Mouse (Mus musculus) MEL (cell line): ENCODE data around the gene Nxnl1. TPM values are rescaled to one million over a fixed set of nuclear protein-coding genes. Genes with fewer than 3 reads are reported as not detected.
A peak's percentile ranks its signal among the peaks of the same experiment; 100 is the strongest.

Experiments
- DNase-seq: peaks from one replicate; pipeline ENCODE4 v3.0.0; 2011; ENCODE audit warnings: low read depth, low spot score
- H3K27ac ChIP-seq: 2 replicates; pipeline ENCODE4 v1.5.1; 2012; ENCODE audit warnings: low read depth, mild to moderate bottlenecking, control low read depth, low read length, moderate library complexity; ENCODE audit not compliant: control insufficient read depth
- H3K27me3 ChIP-seq, 2 experiments: fragments of 150-350 bp in 1 of 2; sonication (generic) in 1 of 2; 2 replicates each; pipeline ENCODE4 v1.6.1; 2012; ENCODE audit warnings: low read length in 2 of 2, mild to moderate bottlenecking in 2 of 2, improper control_type of control experiment in 1 of 2, moderate library complexity in 1 of 2; ENCODE audit not compliant: insufficient read depth in 2 of 2, control insufficient read depth in 1 of 2
- H3K36me3 ChIP-seq, 2 experiments: 2 replicates each; pipeline ENCODE4 v1.6.1; 2012 to 2014; ENCODE audit warnings: low read length in 2 of 2, improper control_type of control experiment in 1 of 2, inconsistent platforms in 1 of 2, mild to moderate bottlenecking in 1 of 2; ENCODE audit not compliant: insufficient read depth in 2 of 2, control insufficient read depth in 1 of 2
- H3K4me1 ChIP-seq, 2 experiments: fragments of 150-350 bp in 1 of 2; sonication (generic) in 1 of 2; 2 replicates each; pipeline ENCODE4 v1.6.1; 2012; ENCODE audit warnings: low read length in 2 of 2, improper control_type of control experiment in 1 of 2, mild to moderate bottlenecking in 1 of 2; ENCODE audit not compliant: insufficient read depth in 2 of 2, control insufficient read depth in 1 of 2
- H3K4me3 ChIP-seq, 2 experiments: fragments of 150-350 bp in 1 of 2; sonication (generic) in 1 of 2; 2 replicates each; pipeline ENCODE4 v1.5.1; 2012; ENCODE audit warnings: low read depth in 2 of 2, low read length in 2 of 2, mild to moderate bottlenecking in 2 of 2, moderate library complexity in 2 of 2, control low read depth in 1 of 2, improper control_type of control experiment in 1 of 2; ENCODE audit not compliant: control insufficient read depth in 1 of 2, insufficient read depth in 1 of 2
- H3K79me2 ChIP-seq: 2 replicates; pipeline ENCODE4 v1.6.1; 2012; ENCODE audit warnings: mild to moderate bottlenecking, low read length, moderate library complexity; ENCODE audit not compliant: control insufficient read depth, poor library complexity, insufficient read depth
- H3K9ac ChIP-seq: 2 replicates; pipeline ENCODE4 v1.6.1; 2012; ENCODE audit warnings: low read depth, mild to moderate bottlenecking, control low read depth, low read length, moderate library complexity; ENCODE audit not compliant: control insufficient read depth, poor library complexity, severe bottlenecking
- H3K9me3 ChIP-seq: fragments of 150-350 bp; sonication (generic); replicated peaks from 2 replicates; pipeline ENCODE4 v1.6.1; 2012; ENCODE audit warnings: mild to moderate bottlenecking, low read length, improper control_type of control experiment, moderate library complexity; ENCODE audit not compliant: insufficient read depth
- CHD1 ChIP-seq: IDR thresholded peaks from 2 replicates; pipeline ENCODE4 v1.6.1; 2012; ENCODE audit warnings: low read depth, mild to moderate bottlenecking, inconsistent platforms, low read length, improper control_type of control experiment
- CHD2 ChIP-seq: IDR thresholded peaks from 2 replicates; pipeline ENCODE4 v1.6.1; 2011; ENCODE audit warnings: low read length, improper control_type of control experiment
- CTCF ChIP-seq, 3 experiments: IDR thresholded peaks in 2 of 3; conservative IDR thresholded peaks in 1 of 3; 2 replicates each; pipeline ENCODE4 v1.5.1; 2011 to 2012; ENCODE audit warnings: low read length in 3 of 3, low read depth in 2 of 3, mild to moderate bottlenecking in 2 of 3, improper control_type of control experiment in 1 of 3, inconsistent platforms in 1 of 3, mixed read lengths in 1 of 3, moderate library complexity in 1 of 3; ENCODE audit not compliant: control insufficient read depth in 1 of 3, insufficient read depth in 1 of 3, poor library complexity in 1 of 3, severe bottlenecking in 1 of 3
- E2F4 ChIP-seq: IDR thresholded peaks from 2 replicates; pipeline ENCODE4 v1.6.1; 2011; ENCODE audit warnings: low read depth, low read length, improper control_type of control experiment, borderline replicate concordance
- ELF1 ChIP-seq: IDR thresholded peaks from 2 replicates; pipeline ENCODE4 v1.6.1; 2014; ENCODE audit warnings: low read depth, mild to moderate bottlenecking, inconsistent platforms, low read length, improper control_type of control experiment, moderate library complexity
- EP300 ChIP-seq, 2 experiments: IDR thresholded peaks; 2 replicates each; pipeline ENCODE4 v1.6.1; 2011; ENCODE audit warnings: improper control_type of control experiment in 2 of 2, low read length in 2 of 2, low read depth in 1 of 2, mild to moderate bottlenecking in 1 of 2
- ETS1 ChIP-seq: IDR thresholded peaks from 2 replicates; pipeline ENCODE4 v1.6.1; 2012; ENCODE audit warnings: low read depth, mild to moderate bottlenecking, inconsistent platforms, low read length, improper control_type of control experiment, moderate library complexity
- GABPA ChIP-seq: IDR thresholded peaks from 2 replicates; pipeline ENCODE4 v1.6.1; 2012; ENCODE audit warnings: low read depth, mild to moderate bottlenecking, inconsistent platforms, low read length, improper control_type of control experiment, moderate library complexity
- GATA1 ChIP-seq: IDR thresholded peaks from 2 replicates; pipeline ENCODE4 v1.6.1; 2011; ENCODE audit warnings: low read depth, low read length, improper control_type of control experiment
- HCFC1 ChIP-seq: IDR thresholded peaks from 2 replicates; pipeline ENCODE4 v1.6.1; 2012; ENCODE audit warnings: low read depth, mild to moderate bottlenecking, inconsistent platforms, low read length, improper control_type of control experiment, moderate library complexity
- JUND ChIP-seq: IDR thresholded peaks from 2 replicates; pipeline ENCODE4 v1.6.1; 2011; ENCODE audit warnings: low read depth, mild to moderate bottlenecking, improper control_type of control experiment, low read length
- KAT2A ChIP-seq: conservative IDR thresholded peaks from 2 replicates; pipeline ENCODE4 v1.6.1; 2012; ENCODE audit warnings: low read depth, low read length, improper control_type of control experiment, inconsistent platforms
- MAFK ChIP-seq: IDR thresholded peaks from 2 replicates; pipeline ENCODE4 v1.6.1; 2011; ENCODE audit warnings: low read depth, mild to moderate bottlenecking, low read length, improper control_type of control experiment, borderline replicate concordance
- MAZ ChIP-seq: IDR thresholded peaks from 2 replicates; pipeline ENCODE4 v1.6.1; 2012; ENCODE audit warnings: low read depth, mild to moderate bottlenecking, inconsistent platforms, low read length, improper control_type of control experiment
- MEF2A ChIP-seq: IDR thresholded peaks from 2 replicates; pipeline ENCODE4 v1.6.1; 2014; ENCODE audit warnings: low read depth, mild to moderate bottlenecking, inconsistent platforms, low read length, improper control_type of control experiment; ENCODE audit not compliant: poor library complexity, insufficient replicate concordance, severe bottlenecking; ENCODE audit errors: extremely low read depth
- MXI1 ChIP-seq: IDR thresholded peaks from 2 replicates; pipeline ENCODE4 v1.6.1; 2011; ENCODE audit warnings: mild to moderate bottlenecking, low read depth, low read length, improper control_type of control experiment
- MYB ChIP-seq: IDR thresholded peaks from 2 replicates; pipeline ENCODE4 v1.6.1; 2011; ENCODE audit warnings: mild to moderate bottlenecking, low read depth, low read length, improper control_type of control experiment
- MYC ChIP-seq: IDR thresholded peaks from 2 replicates; pipeline ENCODE4 v1.6.1; 2011; ENCODE audit warnings: low read depth, mild to moderate bottlenecking, low read length, improper control_type of control experiment, moderate library complexity
- NELFE ChIP-seq: IDR thresholded peaks from 2 replicates; pipeline ENCODE4 v1.6.1; 2011; ENCODE audit warnings: low read depth, low read length, improper control_type of control experiment
- NRF1 ChIP-seq: IDR thresholded peaks from 2 replicates; pipeline ENCODE4 v1.6.1; 2014; ENCODE audit warnings: low read depth, mild to moderate bottlenecking, inconsistent platforms, low read length, improper control_type of control experiment, moderate library complexity; ENCODE audit not compliant: poor library complexity, insufficient read depth, severe bottlenecking
- POLR2A ChIP-seq, 2 experiments: IDR thresholded peaks; 2 replicates each; pipeline ENCODE4 v1.6.1; 2011 to 2012; ENCODE audit warnings: low read length in 2 of 2, mild to moderate bottlenecking in 2 of 2, control low read depth in 1 of 2, improper control_type of control experiment in 1 of 2, low read depth in 1 of 2, moderate library complexity in 1 of 2; ENCODE audit not compliant: control insufficient read depth in 1 of 2, insufficient read depth in 1 of 2, poor library complexity in 1 of 2
- POLR2AphosphoS2 ChIP-seq: IDR thresholded peaks from 2 replicates; pipeline ENCODE4 v1.6.1; 2011; ENCODE audit warnings: low read length, improper control_type of control experiment
- POLR2AphosphoS5 ChIP-seq: IDR thresholded peaks from 2 replicates; pipeline ENCODE4 v1.6.1; 2012; ENCODE audit warnings: low read depth, borderline replicate concordance, mild to moderate bottlenecking, inconsistent platforms, low read length, moderate library complexity, mixed read lengths
- RAD21 ChIP-seq: IDR thresholded peaks from 2 replicates; pipeline ENCODE4 v1.6.1; 2011; ENCODE audit warnings: mild to moderate bottlenecking, low read depth, low read length, improper control_type of control experiment
- RCOR1 ChIP-seq: IDR thresholded peaks from 2 replicates; pipeline ENCODE4 v1.6.1; 2012; ENCODE audit warnings: low read depth, mild to moderate bottlenecking, inconsistent platforms, low read length, improper control_type of control experiment
- SMC3 ChIP-seq: IDR thresholded peaks from 2 replicates; pipeline ENCODE4 v1.6.1; 2011; ENCODE audit warnings: low read depth, low read length, improper control_type of control experiment
- TAL1 ChIP-seq: IDR thresholded peaks from 2 replicates; pipeline ENCODE4 v1.6.1; 2012; ENCODE audit warnings: mild to moderate bottlenecking, inconsistent platforms, low read length, moderate library complexity, mixed read lengths
- TBP ChIP-seq: IDR thresholded peaks from 2 replicates; pipeline ENCODE4 v1.8.0; 2011; ENCODE audit warnings: low read depth, low read length, improper control_type of control experiment
- UBTF ChIP-seq: IDR thresholded peaks from 2 replicates; pipeline ENCODE4 v1.6.1; 2012; ENCODE audit warnings: low read depth, mild to moderate bottlenecking, inconsistent platforms, low read length, improper control_type of control experiment, moderate library complexity, borderline replicate concordance; ENCODE audit not compliant: insufficient read depth
- USF1 ChIP-seq: IDR thresholded peaks from 2 replicates; pipeline ENCODE4 v1.6.1; 2014; ENCODE audit warnings: low read depth, mild to moderate bottlenecking, inconsistent platforms, low read length, improper control_type of control experiment, moderate library complexity
- USF2 ChIP-seq, 2 experiments: IDR thresholded peaks; 2 replicates each; pipeline ENCODE4 v1.6.1; 2011 to 2012; ENCODE audit warnings: improper control_type of control experiment in 2 of 2, low read length in 2 of 2, borderline replicate concordance in 1 of 2, inconsistent platforms in 1 of 2, low read depth in 1 of 2, mild to moderate bottlenecking in 1 of 2; ENCODE audit not compliant: insufficient read depth in 1 of 2
- ZC3H11A ChIP-seq: IDR thresholded peaks from 2 replicates; pipeline ENCODE4 v1.6.1; 2012; ENCODE audit warnings: low read depth, mild to moderate bottlenecking, inconsistent platforms, low read length, improper control_type of control experiment
- ZKSCAN1 ChIP-seq: IDR thresholded peaks from 2 replicates; pipeline ENCODE4 v1.6.1; 2012; ENCODE audit warnings: low read depth, mild to moderate bottlenecking, inconsistent platforms, low read length, improper control_type of control experiment, moderate library complexity
- ZMIZ1 ChIP-seq: IDR thresholded peaks from 2 replicates; pipeline ENCODE4 v1.6.1; 2012; ENCODE audit warnings: low read depth, mild to moderate bottlenecking, inconsistent platforms, low read length, improper control_type of control experiment, moderate library complexity
- ZNF384 ChIP-seq: IDR thresholded peaks from 2 replicates; pipeline ENCODE4 v1.6.1; 2012; ENCODE audit warnings: low read depth, mild to moderate bottlenecking, inconsistent platforms, low read length, improper control_type of control experiment
- polyA plus RNA-seq, 2 experiments: library from polyadenylated mRNA; stranded (reverse) in 1 of 2; unstranded in 1 of 2; fragments of >175 nt in 1 of 2; fragments of >200 nt in 1 of 2; gene quantifications; 2 replicates each; pipeline versions ENCODE4 v1.2.1 to v1.2.4; 2012; ENCODE audit warnings: low replicate concordance in 2 of 2, low read depth in 1 of 2; ENCODE audit not compliant: insufficient read length in 2 of 2, insufficient read depth in 1 of 2, missing spikeins in 1 of 2
- total RNA-seq: library from RNA; depleted of rRNA; stranded (reverse); fragments of 300-350 nt; gene quantifications from 2 replicates; pipeline ENCODE4 v1.2.3, GENCODE M21; 2012

Gene Nxnl1
- total and polyA plus RNA-seq, 3 experiments: 0.04 to 1.2 TPM; not detected in 1

DNA sequence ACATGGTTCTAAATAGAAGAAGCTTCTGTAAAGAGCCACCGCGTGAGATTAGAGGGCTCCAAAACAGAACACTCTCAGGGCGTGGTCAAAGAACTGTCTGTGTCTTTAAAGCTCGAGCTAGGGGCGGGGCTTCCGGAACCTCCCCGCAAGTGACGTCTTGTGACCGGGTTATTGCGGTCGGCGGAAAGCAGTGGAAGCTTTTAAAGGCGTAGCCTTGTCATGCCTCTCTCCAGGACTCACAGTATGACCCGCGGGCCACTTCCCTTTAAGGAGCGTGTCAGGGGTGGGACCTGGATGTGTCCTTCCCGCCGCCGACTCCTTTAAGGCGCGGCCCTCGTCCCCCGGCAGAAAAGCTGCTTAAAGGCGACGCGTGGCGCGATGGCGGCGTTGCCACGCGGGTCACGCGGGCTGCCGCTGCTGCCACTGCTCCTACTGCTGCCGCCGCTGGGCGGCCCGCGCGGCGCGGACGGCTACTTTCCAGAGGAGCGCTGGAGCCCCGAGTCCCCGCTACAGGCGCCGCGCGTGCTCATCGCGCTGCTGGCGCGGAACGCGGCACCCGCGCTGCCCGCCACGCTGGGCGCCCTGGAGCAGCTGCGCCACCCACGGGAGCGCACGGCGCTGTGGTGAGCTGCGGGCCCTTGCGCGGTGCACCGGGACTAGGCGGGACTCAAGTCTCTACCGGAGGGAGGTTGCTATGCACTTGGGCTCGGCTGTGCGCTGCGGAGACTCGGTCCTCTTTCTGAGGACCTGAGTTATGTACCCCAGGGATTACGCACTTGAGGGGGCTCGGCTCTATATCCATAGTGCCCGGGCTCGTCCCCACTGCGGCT, 44.6 kb upstream of the Nxnl1 start, which contains the start of gene Colgalt1:
Colgalt1 (plus strand) TSS at position 177 of the 830 bp plus-strand sequence.
- Histone ChIP-seq H3K27ac (peak within 1 kb of the TSS; percentile 64), H3K4me1 (peaks cover 6 to 11% of the 10 kb centered on the region in 2 experiments; a peak in 2 of 4 replicates)
- no peak for TF ChIP-seq ZKSCAN1
- TF ChIP-seq JUND: no peak
- no peak for TF ChIP-seq CTCF (IDR thresholded peaks at IDR 0.05 in 2 of 3, conservative IDR thresholded peaks at IDR 0.05 in 1 of 3; ENCODE audit: control insufficient read depth in 1 of 3, insufficient read depth in 1 of 3, low read depth in 2 of 3, low read length in 3 of 3, poor library complexity in 1 of 3, severe bottlenecking in 1 of 3)
- TF ChIP-seq TBP: peak; percentile 86
- TF ChIP-seq MYC: peak; percentile 79; the same call in 1 of the 2 replicates
- TF ChIP-seq HCFC1: peak; percentile 87
- no peak for TF ChIP-seq ZNF384
- peak; percentile 34; the same call in 1 of the 2 replicates for TF ChIP-seq NRF1
- TF ChIP-seq EP300 (IDR thresholded peaks at IDR 0.05; ENCODE audit: low read depth in 1 of 2, low read length in 2 of 2): no peak
- peak; percentile 70 for TF ChIP-seq NELFE
- TF ChIP-seq UBTF: no peak
- TF ChIP-seq ZMIZ1: 0 out of 2 replicates have a peak, but pooled peaks have one; percentile 62
- TF ChIP-seq SMC3: no peak
- no peak for TF ChIP-seq MAFK
- 0 out of 2 replicates have a peak, but pooled peaks have one; percentile 9 for TF ChIP-seq ETS1
- no peak for TF ChIP-seq MYB
- no peak for TF ChIP-seq ZC3H11A
- no peak for TF ChIP-seq GABPA
- no peak for TF ChIP-seq CHD1
- peak; percentile 72 to 78 for TF ChIP-seq POLR2A (IDR thresholded peaks at IDR 0.05; ENCODE audit: control insufficient read depth in 1 of 2, insufficient read depth in 1 of 2, low read depth in 1 of 2, low read length in 2 of 2, poor library complexity in 1 of 2)
- peak; percentile 55; the same call in 1 of the 2 replicates for TF ChIP-seq MAZ
- TF ChIP-seq CHD2: no peak
- TF ChIP-seq POLR2AphosphoS2: no peak
- no peak for TF ChIP-seq GATA1
- TF ChIP-seq USF1: peak; percentile 36; the same call in 1 of the 2 replicates
- no peak for TF ChIP-seq RAD21
- TF ChIP-seq E2F4: 0 out of 2 replicates have a peak, but pooled peaks have one; percentile 24
- peak; percentile 86 for TF ChIP-seq ELF1
- no peak for TF ChIP-seq KAT2A
- TF ChIP-seq RCOR1: no peak
- TF ChIP-seq USF2 (IDR thresholded peaks at IDR 0.05; ENCODE audit: borderline replicate concordance in 1 of 2, insufficient read depth in 1 of 2, low read depth in 1 of 2, low read length in 2 of 2): peak in 1 of 2 experiments; percentile 69; a peak in 1 of 4 replicates
- no peak for TF ChIP-seq MEF2A
- peak; percentile 86 for TF ChIP-seq MXI1
- TF ChIP-seq POLR2AphosphoS5: no peak
- TF ChIP-seq TAL1: no peak

More for the DNA sequence above, 44.6 kb upstream of the Nxnl1 start, which contains the start of gene Colgalt1:
- Histone ChIP-seq H3K79me2 (peaks cover 19% of the 10 kb centered on the region), H3K4me3 (peak within 1 kb of the TSS; percentile 81 to 93), H3K9ac (peak within 1 kb of the TSS; percentile 86), H3K27me3 (no peaks in the 10 kb centered on the region), H3K36me3 (peaks cover 0 to 5% of the 10 kb centered on the region in 2 experiments; a peak in 2 of 4 replicates), H3K9me3 (no peaks in the 10 kb centered on the region)
- peak; percentile 99 for DNase-seq
